Mouse (Mus musculus): ENCODE data around the gene Mtf1. TPM values are rescaled to one million over a fixed set of nuclear protein-coding genes. Genes with fewer than 3 reads are reported as not detected.

Mtf1 gene
- polyA plus RNA-seq, 1 experiment from 2014 or later: 15.6 TPM

DNA sequence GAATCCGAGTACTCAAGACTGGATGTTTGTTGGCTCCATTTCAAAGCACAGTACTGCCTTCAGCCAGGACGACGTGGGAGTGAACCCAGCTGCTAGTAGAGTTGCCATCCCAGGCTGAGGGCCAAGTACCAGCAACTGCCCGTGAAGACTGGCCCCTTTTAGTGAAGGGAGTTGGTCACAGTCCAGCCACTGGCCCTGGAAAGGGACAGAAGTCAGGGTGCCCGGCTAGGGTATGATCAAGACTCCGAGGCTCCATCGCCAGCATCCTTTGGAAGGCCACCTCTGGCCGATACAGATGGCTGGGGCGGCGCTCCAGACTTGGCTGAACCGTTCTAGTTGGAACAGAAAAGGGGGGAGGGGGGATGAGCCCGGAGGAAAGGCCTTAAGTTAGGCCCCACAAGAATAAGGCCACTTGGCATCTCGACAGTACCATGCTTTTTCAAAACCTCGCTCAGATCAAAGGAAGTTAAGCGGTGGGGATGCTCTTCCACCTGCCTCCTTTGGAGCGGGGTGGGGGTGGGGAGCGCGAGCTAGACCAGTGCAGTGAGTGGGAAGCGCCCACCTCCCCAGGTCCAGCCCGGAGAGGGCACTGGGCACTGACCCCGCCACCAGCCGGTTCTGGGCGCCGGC lies 47.8 kb downstream of the Mtf1 start:
- no peak for DNase-seq (ENCODE audit: low spot score)
- H3K4me1 ChIP-seq: peaks cover 28% of the 10 kb centered on the region
- H3K36me3 ChIP-seq: peaks cover 46% of the 10 kb centered on the region
- H3K27me3 ChIP-seq (ENCODE audit: low read depth, poor library complexity, severe bottlenecking): no peaks in the 10 kb centered on the region
- no peaks in the 10 kb centered on the region for H3K9me3 ChIP-seq (replicated peaks)
- H3K4me3 ChIP-seq: peak overlapping the region; percentile 97
- 4% methylated on average over 24 of the region's 24 CpGs for WGBS
- peak overlapping the region; percentile 93 for H3K27ac ChIP-seq

DNA sequence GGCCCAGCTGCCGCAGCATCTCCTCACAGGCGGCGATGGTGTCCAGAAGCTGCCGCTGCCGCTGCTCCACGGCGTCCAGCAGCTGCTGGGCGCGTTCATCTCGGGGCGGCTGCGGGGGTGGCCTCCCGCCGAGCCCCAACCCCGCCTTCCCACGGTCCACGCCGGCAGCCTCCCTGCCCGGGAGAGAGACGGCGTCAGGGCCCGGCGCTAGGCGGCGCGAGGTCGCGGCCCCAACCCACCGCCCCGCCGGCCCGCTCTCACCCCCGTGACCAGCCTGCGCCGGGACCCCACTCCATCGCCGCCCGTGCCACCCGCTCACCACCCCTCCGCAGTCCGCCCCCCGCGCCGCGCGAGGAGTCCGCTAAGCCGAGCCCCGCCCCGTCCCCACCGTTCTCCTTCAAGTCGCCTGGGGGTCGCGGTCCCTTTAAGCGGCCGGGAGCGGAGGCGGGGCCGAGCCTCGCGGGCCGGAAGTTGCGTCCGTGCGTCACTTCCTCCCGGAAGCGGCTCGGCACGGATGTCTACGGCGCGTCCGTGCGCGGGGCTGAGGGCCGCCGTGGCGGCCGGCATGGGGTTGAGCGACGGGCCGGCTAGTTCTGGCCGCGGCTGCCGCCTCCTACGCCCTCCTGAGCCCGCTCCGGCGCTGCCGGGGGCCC lies 48.5 kb downstream of the Mtf1 start, which contains the start of gene Yrdc:
Gene Yrdc, plus strand, starts transcription at position 419 of the 653 bp plus-strand sequence.
- Histone ChIP-seq H3K27me3 (ENCODE audit: low read depth, poor library complexity, severe bottlenecking) (no peaks in the 10 kb centered on the region), H3K9me3 (replicated peaks) (no peaks in the 10 kb centered on the region), H3K4me3 (peak within 1 kb of the TSS; percentile 97), H3K4me1 (peaks cover 28% of the 10 kb centered on the region), H3K27ac (peak within 1 kb of the TSS; percentile 93), H3K36me3 (peaks cover 45% of the 10 kb centered on the region)
- DNase-seq (ENCODE audit: low spot score): peak; percentile 98
- WGBS: under 1% methylated on average over 88 of the region's 90 CpGs

- Histone ChIP-seq H3K36me3 (peaks cover 49% of the 10 kb centered on the region), H3K27me3 (ENCODE audit: low read depth, poor library complexity, severe bottlenecking) (no peaks in the 10 kb centered on the region), H3K27ac (peak within 1 kb of the TSS; percentile 93), H3K9me3 (replicated peaks) (no peaks in the 10 kb centered on the region), H3K4me3 (peak within 1 kb of the TSS; percentile 97), H3K4me1 (peaks cover 28% of the 10 kb centered on the region)
- peak; percentile 80 for DNase-seq (ENCODE audit: low spot score)
- under 1% methylated on average over 75 of the region's 75 CpGs for WGBS
Observed at GRCm38 (mm10) chr4:124850933-124851658, 49.2 kb downstream of the Mtf1 start, which contains the start of gene 1110065P20Rik. 1110065P20Rik (minus strand) TSS chr4:124851196.

GRCm38 (mm10) chr4:124856294-124856693 lies 54.4 kb downstream of the Mtf1 start:
- Histone ChIP-seq H3K27ac (no peak overlapping the region), H3K4me1 (peaks cover 12% of the 10 kb centered on the region), H3K4me3 (no peak overlapping the region), H3K36me3 (peaks cover 52% of the 10 kb centered on the region), H3K27me3 (ENCODE audit: low read depth, poor library complexity, severe bottlenecking) (peaks cover 14% of the 10 kb centered on the region), H3K9me3 (replicated peaks) (no peaks in the 10 kb centered on the region)
- WGBS: 94% methylated on average over 8 of the region's 8 CpGs
- DNase-seq (ENCODE audit: low spot score): no peak

- Histone ChIP-seq H3K4me1 (peaks cover 15% of the 10 kb centered on the region), H3K27me3 (ENCODE audit: low read depth, poor library complexity, severe bottlenecking) (peaks cover 35% of the 10 kb centered on the region), H3K36me3 (peaks cover 39% of the 10 kb centered on the region), H3K27ac (no peak overlapping the region), H3K4me3 (no peak overlapping the region), H3K9me3 (replicated peaks) (no peaks in the 10 kb centered on the region)
- DNase-seq (ENCODE audit: low spot score): no peak
- WGBS: 84% methylated on average over 5 of the region's 5 CpGs
Observed at GRCm38 (mm10) chr4:124858370-124858769, 56.5 kb downstream of the Mtf1 start.

DNA sequence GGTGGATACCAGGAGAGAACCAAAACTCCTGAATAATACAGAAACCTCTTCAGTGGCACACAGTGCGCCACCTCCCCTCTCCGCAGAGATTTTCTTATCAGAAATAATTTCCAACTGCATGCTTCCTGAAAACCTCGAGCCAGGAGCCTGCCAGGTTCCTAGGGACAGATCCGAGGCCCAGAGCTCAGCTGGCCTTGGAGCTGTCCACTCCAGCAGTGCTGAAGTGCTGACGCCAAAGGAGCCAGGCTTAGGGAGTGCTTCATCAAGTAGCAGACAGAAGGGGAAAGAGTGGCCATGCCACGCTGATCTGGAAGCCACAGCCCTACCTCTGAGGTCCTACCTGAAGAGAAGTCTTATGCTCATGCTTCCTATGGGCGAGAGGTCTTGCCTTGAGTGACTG lies 58.5 kb downstream of the Mtf1 start:
- no peak overlapping the region for H3K27ac ChIP-seq
- WGBS: 13% methylated on average over 7 of the region's 7 CpGs
- H3K36me3 ChIP-seq: peaks cover 19% of the 10 kb centered on the region
- H3K9me3 ChIP-seq (replicated peaks): no peaks in the 10 kb centered on the region
- peaks cover 41% of the 10 kb centered on the region for H3K27me3 ChIP-seq (ENCODE audit: low read depth, poor library complexity, severe bottlenecking)
- peak; percentile 92 for DNase-seq (ENCODE audit: low spot score)
- peaks cover 15% of the 10 kb centered on the region for H3K4me1 ChIP-seq
- H3K4me3 ChIP-seq: no peak overlapping the region

GRCm38 (mm10) chr4:124861283-124862188 lies 59.6 kb downstream of the Mtf1 start, which contains the start of gene Maneal:
Maneal (minus strand) TSS chr4:124862171.
- Histone ChIP-seq H3K27me3 (ENCODE audit: low read depth, poor library complexity, severe bottlenecking) (peaks cover 41% of the 10 kb centered on the region), H3K27ac (no peak within 1 kb of the TSS), H3K4me3 (peak within 1 kb of the TSS; percentile 56), H3K4me1 (peaks cover 15% of the 10 kb centered on the region), H3K36me3 (peaks cover 8% of the 10 kb centered on the region), H3K9me3 (replicated peaks) (no peaks in the 10 kb centered on the region)
- DNase-seq (ENCODE audit: low spot score): no peak
- 4% methylated on average over 70 of the region's 77 CpGs for WGBS

DNA sequence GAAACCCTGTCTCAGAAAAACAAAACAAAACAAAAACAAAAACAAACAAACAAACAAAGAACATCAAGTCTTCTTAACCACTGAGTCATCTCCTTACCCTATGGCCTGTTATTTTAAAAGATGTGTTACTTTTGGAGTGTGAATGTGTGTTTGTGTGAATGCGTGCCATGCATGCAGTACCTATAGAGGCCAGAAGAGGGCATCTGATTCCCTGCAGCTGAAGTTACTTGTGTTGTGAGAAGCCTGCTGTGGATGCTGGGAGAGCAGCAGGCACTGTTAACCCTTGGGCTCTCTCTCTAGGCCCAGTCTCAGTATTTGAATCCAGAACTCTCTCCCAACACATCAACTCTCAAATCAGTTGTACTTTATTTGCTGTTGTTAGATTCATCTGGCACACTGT lies 70.8 kb downstream of the Mtf1 start:
- 93% methylated on average over 1 of the region's 1 CpGs for WGBS
- H3K4me1 ChIP-seq: no peaks in the 10 kb centered on the region
- H3K27me3 ChIP-seq (ENCODE audit: low read depth, poor library complexity, severe bottlenecking): no peaks in the 10 kb centered on the region
- no peak overlapping the region for H3K27ac ChIP-seq
- DNase-seq (ENCODE audit: low spot score): no peak
- H3K9me3 ChIP-seq (replicated peaks): no peaks in the 10 kb centered on the region
- no peaks in the 10 kb centered on the region for H3K36me3 ChIP-seq
- H3K4me3 ChIP-seq: no peak overlapping the region

DNA sequence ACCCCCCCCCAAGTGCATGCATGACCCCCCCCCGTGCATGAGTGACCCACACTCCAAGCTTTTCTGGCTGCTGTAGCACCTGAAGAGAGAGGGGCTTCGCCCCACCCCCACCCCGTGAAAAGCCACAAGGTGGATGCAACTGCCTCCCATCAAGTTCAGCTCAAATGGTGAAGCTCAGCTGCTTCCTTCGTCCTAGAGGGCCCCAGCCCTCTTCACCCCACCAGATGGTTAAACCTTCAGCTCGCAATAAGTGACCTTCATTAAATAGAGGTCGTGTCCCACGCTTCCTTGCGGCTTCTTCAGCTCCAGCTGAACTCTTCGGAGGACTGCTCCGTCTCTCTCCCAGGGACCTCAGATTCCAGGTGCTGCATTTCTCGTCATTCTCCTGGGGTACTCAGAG lies 78.7 kb downstream of the Mtf1 start, which contains the start of gene Epha10:
Gene Epha10, plus strand, starts transcription at position 301 of the 400 bp plus-strand sequence.
- Histone ChIP-seq H3K27me3 (ENCODE audit: low read depth, poor library complexity, severe bottlenecking) (peaks cover 71% of the 10 kb centered on the region), H3K9me3 (replicated peaks) (no peaks in the 10 kb centered on the region), H3K4me1 (peaks cover 20% of the 10 kb centered on the region), H3K4me3 (peak within 1 kb of the TSS; percentile 53), H3K36me3 (no peaks in the 10 kb centered on the region), H3K27ac (no peak within 1 kb of the TSS)
- no peak for DNase-seq (ENCODE audit: low spot score)
- 4% methylated on average over 11 of the region's 11 CpGs for WGBS

GRCm38 (mm10) chr4:124881341-124881908 lies 79.5 kb downstream of the Mtf1 start:
- DNase-seq (ENCODE audit: low spot score): peak; percentile 81
- peaks cover 79% of the 10 kb centered on the region for H3K27me3 ChIP-seq (ENCODE audit: low read depth, poor library complexity, severe bottlenecking)
- no peak overlapping the region for H3K27ac ChIP-seq

DNA sequence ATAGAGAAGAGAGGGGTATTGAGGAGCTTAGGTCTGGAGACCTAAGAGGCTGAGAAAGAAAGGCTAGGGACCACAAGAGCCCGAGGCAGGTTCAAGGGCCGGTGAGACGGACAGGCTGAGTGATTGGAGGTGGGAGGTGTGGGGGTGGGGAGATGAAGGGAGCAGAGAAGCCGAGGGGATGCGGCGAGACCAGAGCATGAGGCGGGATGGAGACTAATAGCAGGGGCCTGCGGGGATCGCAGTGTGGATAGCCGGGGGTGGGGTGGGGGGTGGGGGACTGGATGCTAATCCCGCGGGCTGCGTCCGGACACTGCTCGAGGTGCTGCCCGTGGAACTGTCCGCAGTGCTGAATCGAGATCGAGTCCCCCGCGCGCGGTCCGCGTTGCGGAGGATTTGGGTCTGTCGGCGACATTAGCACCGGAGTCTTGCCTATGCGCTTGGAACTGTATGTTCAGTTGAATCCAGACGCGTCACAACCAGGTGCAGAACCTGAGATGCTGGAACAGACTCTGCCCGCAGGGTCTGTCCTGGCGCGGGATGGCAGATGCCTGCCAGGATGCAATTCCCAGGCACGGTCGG lies 80.3 kb downstream of the Mtf1 start:
- Histone ChIP-seq H3K9me3 (replicated peaks) (no peaks in the 10 kb centered on the region), H3K27ac (no peak overlapping the region), H3K4me3 (peak overlapping the region; percentile 53), H3K27me3 (ENCODE audit: low read depth, poor library complexity, severe bottlenecking) (peaks cover 88% of the 10 kb centered on the region), H3K4me1 (peaks cover 20% of the 10 kb centered on the region), H3K36me3 (no peaks in the 10 kb centered on the region)
- peak; percentile 81 for DNase-seq (ENCODE audit: low spot score)
- WGBS: under 1% methylated on average over 37 of the region's 37 CpGs

More at GRCm38 (mm10) chr4:124881341-124881908, 79.5 kb downstream of the Mtf1 start:
- WGBS: under 1% methylated on average over 37 of the region's 37 CpGs
- Histone ChIP-seq H3K9me3 (replicated peaks) (no peaks in the 10 kb centered on the region), H3K36me3 (no peaks in the 10 kb centered on the region), H3K4me3 (peak overlapping the region; percentile 53), H3K4me1 (peaks cover 20% of the 10 kb centered on the region)
